Mouse (Mus musculus) bone marrow macrophage, adult 2 months (primary cell): Measurements from ENCODE around the gene N4bp3. TPM values are rescaled to one million over a fixed set of nuclear protein-coding genes. Genes with fewer than 3 reads are reported as not detected.
"Not testable (repeated sequence)": the region's sequence is repeated elsewhere in the genome, so short reads cannot be mapped to it uniquely, and the experiment has no call there.

Experiments used
- H3K27ac ChIP-seq: 2 replicates; pipeline ENCODE4 v1.5.1; 2012; ENCODE audit warnings: low read depth, low read length; ENCODE audit not compliant: insufficient read depth
- H3K4me1 ChIP-seq: 2 replicates; pipeline ENCODE4 v1.6.1; 2012; ENCODE audit warnings: low read length; ENCODE audit not compliant: control insufficient read depth, insufficient read depth
- H3K4me3 ChIP-seq: 2 replicates; pipeline ENCODE4 v1.5.1; 2012; ENCODE audit warnings: mild to moderate bottlenecking, low read length, moderate library complexity; ENCODE audit not compliant: insufficient read depth
- CTCF ChIP-seq: IDR thresholded peaks from 2 replicates; pipeline ENCODE4 v1.5.1; 2012; ENCODE audit warnings: low read depth, mild to moderate bottlenecking, low read length, moderate library complexity
- POLR2A ChIP-seq: IDR thresholded peaks from 2 replicates; pipeline ENCODE4 v1.6.1; 2012; ENCODE audit warnings: mild to moderate bottlenecking, low read depth, low read length, borderline replicate concordance
- polyA plus RNA-seq: library from polyadenylated mRNA; stranded (reverse); fragments of >200 nt; gene quantifications from 2 replicates; pipeline ENCODE4 v1.2.4, GENCODE M21; 2012; ENCODE audit not compliant: missing spikeins, insufficient read depth, insufficient read length

The N4bp3 gene
- polyA plus RNA-seq, 1 experiment, result 9.8 TPM

GRCm38 (mm10) chr11:51618894-51619408 is 31.7 kb downstream of the N4bp3 start:
- Histone ChIP-seq H3K4me3 (peak overlapping the region; percentile 69), H3K4me1 (peaks cover 24% of the 10 kb centered on the region), H3K27ac (peak overlapping the region; percentile 78)
- TF ChIP-seq POLR2A, result no peak
- no peak for TF ChIP-seq CTCF

DNA sequence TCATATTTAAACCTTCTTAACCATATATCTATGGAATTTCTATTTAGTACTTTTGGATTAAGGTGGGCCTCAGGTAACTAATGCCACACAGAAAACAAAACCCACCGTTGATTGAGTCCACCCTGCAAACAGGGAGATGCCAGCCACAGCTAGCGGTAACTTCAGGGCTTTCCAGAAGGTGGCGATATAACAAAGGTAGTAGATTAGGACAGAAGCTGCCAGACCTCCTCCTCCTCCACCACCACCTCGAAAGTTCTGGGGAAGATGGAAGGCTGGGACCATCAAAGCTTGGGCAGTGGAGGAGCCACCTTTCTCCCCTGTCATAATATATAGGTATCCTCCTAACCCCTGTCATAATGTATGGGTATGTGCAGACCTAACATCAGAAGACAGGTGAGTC is 32.9 kb downstream of the N4bp3 start:
- H3K4me1 ChIP-seq, result peaks cover 24% of the 10 kb centered on the region
- H3K27ac ChIP-seq, result no peak overlapping the region
- peak; percentile 73 for TF ChIP-seq CTCF
- TF ChIP-seq POLR2A, result no peak
- no peak overlapping the region for H3K4me3 ChIP-seq

DNA sequence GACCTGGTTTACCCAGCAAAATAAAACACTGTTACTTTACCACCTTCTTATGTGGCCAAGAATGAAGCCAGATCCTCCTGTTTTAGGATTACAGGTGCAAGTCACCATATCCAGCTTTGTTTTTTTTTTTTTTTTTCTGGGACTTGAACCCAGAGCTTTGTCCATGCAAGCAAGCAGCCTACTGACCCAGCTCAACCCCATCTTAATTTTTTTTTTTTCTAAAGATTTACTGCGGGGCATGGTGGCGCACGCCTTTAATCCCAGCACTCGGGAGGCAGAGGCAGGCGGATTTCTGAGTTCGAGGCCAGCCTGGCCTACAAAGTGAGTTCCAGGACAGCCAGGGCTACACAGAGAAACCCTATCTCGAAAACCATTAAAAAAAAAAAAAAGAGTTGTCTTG is 34.5 kb downstream of the N4bp3 start:
- H3K4me1 ChIP-seq, result peaks cover 18% of the 10 kb centered on the region
- peak overlapping the region; percentile 57 for H3K27ac ChIP-seq
- peak overlapping the region; percentile 53 for H3K4me3 ChIP-seq

- Histone ChIP-seq H3K4me1 (peaks cover 16% of the 10 kb centered on the region), H3K27ac (peak overlapping the region; percentile 86), H3K4me3 (peak overlapping the region; percentile 58)
- TF ChIP-seq POLR2A (no peak), CTCF (no peak)
Measured at GRCm38 (mm10) chr11:51615601-51616000, 35.0 kb downstream of the N4bp3 start.

DNA sequence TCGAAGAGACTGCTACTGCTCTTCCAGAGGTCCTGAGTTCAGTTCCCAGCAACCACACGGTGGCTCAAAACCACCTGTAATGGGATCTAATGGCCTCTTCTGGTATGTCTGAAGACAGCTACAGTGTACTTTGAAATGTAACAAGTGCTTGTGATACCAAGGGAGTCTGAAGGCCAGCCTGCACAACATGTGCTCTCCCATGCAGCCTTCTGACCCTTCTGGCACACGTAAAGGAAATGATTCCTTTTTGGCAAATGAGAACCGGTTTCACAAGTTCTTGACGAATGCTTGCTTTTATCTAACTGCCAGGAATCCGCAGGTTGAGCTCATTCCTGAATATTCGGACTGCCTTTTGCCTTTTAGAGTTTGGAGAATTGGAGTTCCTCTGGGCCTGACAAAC is 35.5 kb downstream of the N4bp3 start:
- Histone ChIP-seq H3K4me1 (peaks cover 16% of the 10 kb centered on the region), H3K4me3 (peak overlapping the region; percentile 58), H3K27ac (peak overlapping the region; percentile 86)
- TF ChIP-seq POLR2A, result no peak
- TF ChIP-seq CTCF, result no peak

- no peak for TF ChIP-seq CTCF
- no peak for TF ChIP-seq POLR2A
- Histone ChIP-seq H3K4me3 (no peak overlapping the region), H3K4me1 (peaks cover 18% of the 10 kb centered on the region), H3K27ac (no peak overlapping the region)
Measured at GRCm38 (mm10) chr11:51614256-51614655, 36.4 kb downstream of the N4bp3 start.

- not testable (repeated sequence) for H3K4me3 ChIP-seq, H3K27ac ChIP-seq
- peaks cover 12% of the 10 kb centered on the region for H3K4me1 ChIP-seq
Measured at GRCm38 (mm10) chr11:51609940-51610339, 40.7 kb downstream of the N4bp3 start.

- H3K4me3 ChIP-seq, result no peak overlapping the region
- no peak for TF ChIP-seq POLR2A
- no peak for TF ChIP-seq CTCF
- peaks cover 10% of the 10 kb centered on the region for H3K4me1 ChIP-seq
- H3K27ac ChIP-seq, result no peak overlapping the region
Measured at GRCm38 (mm10) chr11:51609266-51609909, 41.3 kb downstream of the N4bp3 start.

GRCm38 (mm10) chr11:51607096-51607738 is 43.4 kb downstream of the N4bp3 start:
- Histone ChIP-seq H3K27ac (peak overlapping the region; percentile 70), H3K4me1 (peaks cover 9% of the 10 kb centered on the region), H3K4me3 (peak overlapping the region; percentile 94)
- no peak for TF ChIP-seq POLR2A
- TF ChIP-seq CTCF, result no peak

GRCm38 (mm10) chr11:51606447-51607095 is 44.1 kb downstream of the N4bp3 start, which contains the start of gene Hnrnpab:
Gene Hnrnpab (minus strand): TSS chr11:51606847.
- Histone ChIP-seq H3K4me3 (peak within 1 kb of the TSS; percentile 94), H3K27ac (peak within 1 kb of the TSS; percentile 89), H3K4me1 (peaks cover 9% of the 10 kb centered on the region)
- TF ChIP-seq POLR2A (peak; percentile 93), CTCF (no peak)
